Mouse (Mus musculus) erythroblast, embryonic 14.5 days (primary cell): ENCODE measurements at regions not wholly inside any gene's neighbourhood (a gene's known extent, or its start where the extent isn't known, plus 50 kb on each side); places are given as distances from the start of the nearest gene placed in this dataset.

Experiments used
- H3K27me3 ChIP-seq: 2 replicates; pipeline ENCODE4 v1.6.1; 2012; ENCODE audit warnings: inconsistent platforms; ENCODE audit not compliant: control insufficient read depth
- H3K36me3 ChIP-seq: 2 replicates; pipeline ENCODE4 v1.6.1; 2012; ENCODE audit warnings: mild to moderate bottlenecking, inconsistent platforms; ENCODE audit not compliant: control insufficient read depth
- H3K4me1 ChIP-seq: 2 replicates; pipeline ENCODE4 v1.6.1; 2012; ENCODE audit warnings: inconsistent platforms; ENCODE audit not compliant: control insufficient read depth
- H3K4me3 ChIP-seq: replicated peaks from 2 replicates; pipeline ENCODE3; 2012; ENCODE audit warnings: moderate library complexity, mild to moderate bottlenecking, inconsistent platforms
- H3K9me3 ChIP-seq: 2 replicates; pipeline ENCODE4 v1.6.1; 2012; ENCODE audit warnings: low read length, inconsistent platforms, mixed read lengths; ENCODE audit not compliant: control insufficient read depth
- GATA1 ChIP-seq: IDR thresholded peaks from 2 replicates; pipeline ENCODE4 v1.6.1; 2012; ENCODE audit warnings: low read length, inconsistent platforms, mixed read lengths
- TAL1 ChIP-seq: IDR thresholded peaks from 3 replicates; pipeline ENCODE4 v1.6.1; 2012; ENCODE audit warnings: low read length, inconsistent platforms, mixed read lengths

DNA sequence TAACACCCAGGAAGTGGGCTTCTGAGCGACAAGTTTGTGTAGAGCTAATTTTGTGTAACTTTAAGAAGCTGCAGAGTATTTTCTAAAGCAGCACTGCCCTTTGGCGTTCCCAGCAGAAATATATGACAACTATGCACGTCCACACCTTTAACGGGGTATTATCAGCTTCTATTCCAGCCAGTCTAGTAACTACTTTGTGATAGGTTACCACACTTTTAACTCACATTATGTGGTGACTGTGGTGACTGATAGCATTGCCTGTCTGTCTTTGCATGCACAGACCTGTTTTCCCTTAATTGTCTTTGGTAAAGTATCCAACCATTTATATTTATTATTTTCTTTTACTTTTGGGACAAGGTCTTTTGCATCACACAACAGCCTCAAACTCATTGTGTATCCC lies 179.1 kb downstream of the Gm10260 start:
- Histone ChIP-seq H3K27me3 (no peaks in the 10 kb centered on the region), H3K9me3 (no peaks in the 10 kb centered on the region), H3K4me3 (no peak overlapping the region), H3K4me1 (peaks cover 4% of the 10 kb centered on the region), H3K36me3 (no peaks in the 10 kb centered on the region)
- TF ChIP-seq GATA1: no peak
- TF ChIP-seq TAL1: no peak

DNA sequence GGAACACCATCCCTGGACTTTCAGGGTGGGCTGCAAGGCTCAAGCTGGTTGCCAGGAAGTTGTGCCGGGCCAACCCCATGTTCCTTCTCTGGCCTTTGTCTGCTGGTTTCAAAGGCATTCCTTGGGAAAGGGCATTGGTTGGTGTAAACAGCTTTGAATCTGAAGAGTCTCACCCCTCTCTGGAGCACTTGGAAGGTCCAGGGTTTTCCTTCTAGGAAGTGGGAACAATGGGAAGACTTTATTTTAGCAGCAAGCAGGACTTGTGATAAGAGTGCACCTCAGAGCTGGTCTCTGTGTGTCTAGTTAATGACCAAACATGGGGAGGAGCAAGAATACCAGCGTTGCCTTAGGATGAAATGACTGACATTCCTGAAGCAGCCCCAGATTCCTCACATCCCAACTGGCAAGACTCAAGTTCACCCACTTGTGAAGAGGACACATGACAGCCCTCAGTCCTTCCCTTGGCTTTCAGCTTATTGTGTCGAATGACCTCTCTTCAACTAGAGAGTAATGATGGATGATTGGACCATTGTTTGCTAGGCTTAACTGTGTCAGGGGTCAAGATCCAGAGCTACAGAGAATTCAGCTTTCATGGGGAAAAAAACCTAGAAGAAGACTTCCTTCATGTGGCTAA lies 180.1 kb downstream of the Gm10260 start:
- Histone ChIP-seq H3K9me3 (no peaks in the 10 kb centered on the region), H3K27me3 (no peaks in the 10 kb centered on the region), H3K4me1 (peaks cover 4% of the 10 kb centered on the region), H3K36me3 (no peaks in the 10 kb centered on the region), H3K4me3 (no peak overlapping the region)
- TF ChIP-seq TAL1 (no peak), GATA1 (no peak)

DNA sequence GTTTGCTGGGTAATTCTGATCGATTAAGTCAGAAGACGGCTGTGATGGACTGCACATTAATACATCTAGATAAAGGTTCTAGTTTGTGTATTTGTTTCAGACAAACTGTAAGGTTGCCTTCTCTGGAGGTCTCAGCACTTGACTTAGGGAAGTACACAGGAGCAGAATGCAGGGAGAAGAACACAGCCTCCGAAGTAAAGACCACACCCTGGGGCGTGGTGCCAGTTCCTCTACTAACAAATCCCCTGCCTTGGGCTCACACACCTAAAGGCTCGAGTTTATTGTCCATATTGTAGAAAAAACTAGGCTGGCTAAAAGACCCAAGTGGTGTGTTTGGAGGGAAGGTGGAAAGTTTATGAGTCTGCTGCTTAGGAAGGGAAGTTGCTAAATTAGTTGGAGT lies 181.8 kb downstream of the Gm10260 start:
- Histone ChIP-seq H3K4me3 (no peak overlapping the region), H3K9me3 (no peaks in the 10 kb centered on the region), H3K36me3 (no peaks in the 10 kb centered on the region), H3K27me3 (no peaks in the 10 kb centered on the region), H3K4me1 (peaks cover 4% of the 10 kb centered on the region)
- TF ChIP-seq TAL1 (no peak), GATA1 (no peak)

DNA sequence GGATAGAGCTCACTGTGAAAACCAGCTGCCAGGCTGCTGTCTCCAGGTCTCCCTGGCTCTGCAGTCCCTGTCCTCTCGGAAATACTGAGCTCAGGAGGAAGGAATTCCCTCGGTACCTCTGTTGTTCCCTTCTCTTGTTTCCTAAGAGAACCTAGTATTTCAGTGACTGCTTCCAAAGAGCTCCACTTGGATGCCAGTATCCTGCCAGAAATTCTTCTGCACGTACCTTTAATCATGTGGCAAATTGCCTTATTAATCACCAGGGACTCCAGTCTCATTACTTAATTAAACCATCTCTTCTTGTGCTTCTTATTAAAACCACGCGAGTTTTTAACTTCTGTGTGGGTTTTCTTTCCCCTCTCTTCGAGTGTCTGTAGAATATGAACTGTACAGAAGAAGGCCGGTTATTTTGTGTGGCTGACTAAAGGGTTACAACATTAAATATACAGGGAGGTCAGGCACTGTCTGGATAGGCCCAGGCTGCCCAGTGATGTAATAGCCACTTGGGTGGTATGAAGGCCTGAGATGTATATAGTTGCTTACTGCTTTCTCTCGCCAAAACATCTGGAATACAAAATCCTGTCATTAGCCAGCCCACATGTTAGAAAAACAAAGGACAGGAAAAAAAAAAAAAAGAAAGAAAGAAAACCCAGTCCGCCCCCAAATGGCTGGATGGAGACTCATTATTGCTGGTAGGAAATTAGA lies 183.2 kb downstream of the Gm10260 start:
- Histone ChIP-seq H3K4me3 (no peak overlapping the region), H3K9me3 (no peaks in the 10 kb centered on the region), H3K27me3 (no peaks in the 10 kb centered on the region), H3K4me1 (peaks cover 4% of the 10 kb centered on the region), H3K36me3 (no peaks in the 10 kb centered on the region)
- TF ChIP-seq GATA1: no peak
- no peak for TF ChIP-seq TAL1

DNA sequence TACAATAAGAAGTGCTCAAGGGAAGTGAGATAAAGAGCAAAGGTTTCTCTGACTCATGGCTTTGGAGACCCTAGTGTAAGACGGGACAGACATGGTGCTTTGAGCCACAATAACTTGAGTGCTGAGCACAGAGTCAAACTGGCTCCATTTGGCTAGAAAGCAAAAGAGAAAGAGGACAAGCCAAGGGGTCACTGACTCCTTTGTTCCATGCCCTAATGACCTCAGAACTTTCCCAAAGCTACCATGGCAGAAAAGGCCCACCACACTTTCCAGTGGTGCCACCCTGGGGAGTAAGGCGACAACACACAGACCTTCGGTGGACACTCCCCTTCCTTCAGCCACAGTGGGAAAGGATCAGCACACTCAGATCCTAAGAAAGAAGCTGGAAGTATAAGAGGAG lies 186.8 kb downstream of the Gm10260 start:
- no peak overlapping the region for H3K4me3 ChIP-seq
- H3K9me3 ChIP-seq: no peaks in the 10 kb centered on the region
- no peaks in the 10 kb centered on the region for H3K36me3 ChIP-seq
- peaks cover 1% of the 10 kb centered on the region for H3K4me1 ChIP-seq
- no peak for TF ChIP-seq TAL1
- no peak for TF ChIP-seq GATA1
- no peaks in the 10 kb centered on the region for H3K27me3 ChIP-seq

DNA sequence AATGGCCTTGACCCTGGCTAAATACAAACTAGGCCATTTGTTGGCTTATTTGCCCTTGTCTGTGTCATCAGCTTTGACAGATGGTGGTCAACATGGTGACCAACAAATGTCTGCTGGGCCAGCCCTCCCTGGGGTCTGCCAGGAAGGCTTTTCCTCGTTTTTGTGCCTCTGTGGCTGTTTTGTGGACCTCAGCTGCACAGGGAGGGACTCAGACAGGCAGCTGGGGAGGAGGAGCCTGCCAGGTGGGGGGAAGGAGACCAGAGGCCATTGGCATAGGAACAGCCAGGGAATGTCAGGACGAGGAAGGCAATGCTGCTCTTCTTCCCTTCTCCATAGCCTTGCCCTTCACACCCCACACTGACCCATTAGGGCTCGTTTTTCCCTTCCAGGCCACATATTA lies 188.1 kb downstream of the Gm10260 start:
- Histone ChIP-seq H3K36me3 (no peaks in the 10 kb centered on the region), H3K9me3 (no peaks in the 10 kb centered on the region), H3K27me3 (no peaks in the 10 kb centered on the region), H3K4me1 (no peaks in the 10 kb centered on the region), H3K4me3 (no peak overlapping the region)
- no peak for TF ChIP-seq TAL1
- no peak for TF ChIP-seq GATA1

DNA sequence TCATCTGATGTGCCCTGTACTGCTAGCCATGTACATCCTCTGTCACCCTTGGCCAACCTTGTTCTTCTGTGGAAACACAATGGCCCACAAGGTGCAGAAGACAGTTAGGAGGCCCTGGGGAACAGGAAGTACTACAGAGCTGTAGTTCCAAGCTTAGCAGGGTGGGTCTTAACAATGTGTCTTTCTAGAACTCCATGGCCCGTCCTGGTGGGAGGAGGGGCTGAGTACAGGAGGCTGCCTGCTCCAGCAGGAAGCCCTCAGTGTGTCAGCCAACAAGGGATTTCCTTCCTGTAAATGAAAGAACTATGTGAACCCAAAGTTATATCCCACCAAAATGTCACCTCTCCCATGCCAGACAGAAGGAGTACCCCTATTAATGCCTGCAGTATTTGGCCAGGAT lies 190.4 kb downstream of the Gm10260 start:
- no peaks in the 10 kb centered on the region for H3K36me3 ChIP-seq
- TF ChIP-seq TAL1 (no peak), GATA1 (no peak)
- no peaks in the 10 kb centered on the region for H3K4me1 ChIP-seq
- H3K27me3 ChIP-seq: no peaks in the 10 kb centered on the region
- no peaks in the 10 kb centered on the region for H3K9me3 ChIP-seq
- no peak overlapping the region for H3K4me3 ChIP-seq

DNA sequence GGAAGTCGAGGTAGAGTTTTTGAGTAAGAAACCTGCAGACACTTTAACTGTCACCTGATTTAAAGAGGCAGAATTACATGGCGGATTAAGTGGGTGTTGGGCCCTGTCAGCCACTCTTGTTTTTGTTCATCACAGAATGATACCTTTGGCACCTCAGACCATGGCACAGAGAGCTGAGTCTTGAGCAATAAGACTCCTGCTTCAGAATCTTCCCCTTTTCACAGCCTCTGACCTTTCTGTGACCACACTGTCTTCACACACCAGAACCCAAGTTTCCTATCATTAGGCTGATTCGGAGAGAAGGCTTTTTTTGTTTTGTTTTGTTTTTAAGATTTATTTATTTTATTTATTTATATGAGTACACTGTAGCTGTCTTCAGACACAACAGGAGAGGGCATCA lies 192.8 kb downstream of the Gm10260 start:
- no peaks in the 10 kb centered on the region for H3K27me3 ChIP-seq
- no peaks in the 10 kb centered on the region for H3K4me1 ChIP-seq
- H3K36me3 ChIP-seq: no peaks in the 10 kb centered on the region
- no peak overlapping the region for H3K4me3 ChIP-seq
- TF ChIP-seq TAL1 (no peak), GATA1 (no peak)
- H3K9me3 ChIP-seq: no peaks in the 10 kb centered on the region

DNA sequence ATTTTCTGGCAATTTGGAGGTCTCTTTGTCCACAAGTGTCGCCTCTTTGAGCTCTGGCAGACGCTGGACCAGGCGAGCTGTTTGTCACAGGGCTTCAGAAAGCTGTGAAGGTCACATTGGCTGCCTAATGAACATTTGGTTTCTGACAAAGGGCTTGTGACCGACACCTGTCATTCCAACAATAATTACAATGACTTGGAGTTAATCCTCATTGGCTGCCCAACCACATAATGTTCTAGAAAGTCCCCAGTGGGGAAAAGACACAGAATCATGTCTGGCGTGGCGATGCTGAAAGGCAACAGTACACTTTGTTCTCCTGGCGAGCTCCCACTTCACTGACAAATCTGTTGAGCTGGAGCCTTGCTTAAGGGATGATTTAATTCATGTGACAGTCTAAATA lies 194.4 kb downstream of the Gm10260 start:
- TF ChIP-seq TAL1 (no peak), GATA1 (no peak)
- Histone ChIP-seq H3K4me1 (no peaks in the 10 kb centered on the region), H3K9me3 (no peaks in the 10 kb centered on the region), H3K4me3 (no peak overlapping the region), H3K27me3 (no peaks in the 10 kb centered on the region), H3K36me3 (no peaks in the 10 kb centered on the region)

DNA sequence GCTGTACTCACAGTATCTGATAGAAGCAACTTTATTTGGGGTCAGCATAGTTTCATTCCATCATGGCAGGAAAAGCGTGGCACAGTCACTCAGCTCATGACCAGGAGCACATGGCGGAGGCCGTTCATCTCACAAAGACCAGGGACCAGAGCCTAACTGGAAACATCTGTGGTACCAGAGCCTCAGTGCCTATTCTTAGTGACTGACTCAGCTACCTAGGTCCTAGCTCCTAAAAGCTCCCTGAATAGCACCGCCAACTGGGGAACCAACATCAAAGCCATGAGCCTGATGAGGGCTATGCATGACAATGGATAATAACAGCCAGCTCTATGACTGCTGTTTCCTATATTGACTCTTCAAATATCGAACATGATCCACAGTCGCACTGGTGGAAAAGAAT lies 198.2 kb downstream of the Gm10260 start:
- TF ChIP-seq TAL1 (no peak), GATA1 (no peak)
- Histone ChIP-seq H3K9me3 (no peaks in the 10 kb centered on the region), H3K27me3 (no peaks in the 10 kb centered on the region), H3K36me3 (no peaks in the 10 kb centered on the region), H3K4me1 (no peaks in the 10 kb centered on the region), H3K4me3 (no peak overlapping the region)
